ENCODE assay signal across 8 mouse cellular contexts in the genomic region with DNA sequence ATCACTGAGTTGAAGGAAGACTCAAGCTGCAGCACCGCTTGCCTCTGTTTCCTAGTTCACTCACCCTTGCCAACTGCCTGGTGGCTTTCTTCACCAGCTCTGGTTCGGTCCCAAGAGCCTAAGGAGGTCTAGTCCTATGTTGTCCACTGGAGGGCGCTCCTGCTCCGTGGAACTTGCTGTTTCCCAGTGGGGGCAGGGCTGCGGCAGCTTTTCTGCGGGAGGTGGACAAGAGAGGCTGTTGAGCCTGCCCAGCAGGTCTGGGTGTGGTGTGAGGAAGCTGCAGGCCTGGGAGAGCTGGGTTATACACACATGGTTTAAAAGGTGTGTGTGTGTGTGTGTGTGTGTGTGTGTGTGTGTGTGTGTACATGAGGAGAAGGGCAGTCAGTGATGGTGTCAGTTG. TPM values are rescaled to one million over a fixed set of nuclear protein-coding genes. Genes with fewer than 3 reads are reported as not detected.
A peak's percentile ranks its signal among the peaks of the same experiment; 100 is the strongest.
DNase-seq lines count a peak whose midpoint lies in the region; ATAC-seq and TF ChIP-seq lines count a peak whose summit lies in the region.

No protein-coding gene starts in this region.

- peak; percentile 89 for TF ChIP-seq CTCF in left cerebral cortex, adult 2 months (IDR thresholded peaks at IDR 0.05)

- H3K27me3 ChIP-seq in forebrain, embryonic 10.5 days (ENCODE audit: poor library complexity, severe bottlenecking), result no peaks in the 10 kb centered on the region; the same call in 1 of the 2 replicates
- H3K27me3 ChIP-seq in forebrain, embryonic 12.5 days, result no peaks in the 10 kb centered on the region
- 0 out of 2 replicates have a peak, but pooled peaks cover 2% of the 10 kb centered on the region for H3K27me3 ChIP-seq in hindbrain, embryonic 15.5 days
- H3K27me3 ChIP-seq in midbrain, embryonic 14.5 days (ENCODE audit: control insufficient read depth, insufficient read depth, low read length), result no peaks in the 10 kb centered on the region

- ATAC-seq in forebrain, embryonic 12.5 days (ENCODE audit: low FRiP score), result no peak; the same call in 1 of the 2 replicates
- peak; percentile 42 for ATAC-seq in cerebellum, adult (ENCODE audit: insufficient number of reproducible peaks, low FRiP score, low TSS enrichment)
- ATAC-seq in hindbrain, embryonic 15.5 days (ENCODE audit: low FRiP score, low read depth), result peak; percentile 54; the same call in 1 of the 2 replicates
- ATAC-seq in midbrain, embryonic 14.5 days (ENCODE audit: low FRiP score, low TSS enrichment), result no peak

- intact Hi-C loops in left cerebral cortex, adult 2 months (cut with DNase I), result loop anchor here (1.0 kb wide), 1 partner anchor 657 kb away; no protein-coding TSS in a partner anchor

- WGBS in forebrain, embryonic 10.5 days, result 7% methylated on average over 6 of the region's 6 CpGs
- WGBS in forebrain, embryonic 12.5 days, result 6% methylated on average over 6 of the region's 6 CpGs
- whole genome bisulfite sequencing in hindbrain, embryonic 15.5 days, result 5% methylated on average over 6 of the region's 6 CpGs
- WGBS in midbrain, embryonic 14.5 days, result 7% methylated on average over 6 of the region's 6 CpGs

- H3K9me3 ChIP-seq in forebrain, embryonic 10.5 days, result peaks cover 4% of the 10 kb centered on the region; the same call in 1 of the 2 replicates
- no peaks in the 10 kb centered on the region for H3K9me3 ChIP-seq in forebrain, embryonic 12.5 days
- H3K9me3 ChIP-seq in hindbrain, embryonic 15.5 days, result no peaks in the 10 kb centered on the region
- no peaks in the 10 kb centered on the region for H3K9me3 ChIP-seq in midbrain, embryonic 14.5 days (ENCODE audit: control insufficient read depth, low read length)

- no peaks in the 10 kb centered on the region for H3K36me3 ChIP-seq in forebrain, embryonic 10.5 days (replicated peaks)
- H3K36me3 ChIP-seq in forebrain, embryonic 12.5 days (replicated peaks), result no peaks in the 10 kb centered on the region
- H3K36me3 ChIP-seq in hindbrain, embryonic 15.5 days, result no peaks in the 10 kb centered on the region
- H3K36me3 ChIP-seq in midbrain, embryonic 14.5 days (ENCODE audit: control insufficient read depth, insufficient read depth, low read length), result no peaks in the 10 kb centered on the region

- H3K4me3 ChIP-seq in forebrain, embryonic 10.5 days, result no peak overlapping the region
- H3K4me3 ChIP-seq in forebrain, embryonic 12.5 days (replicated peaks), result no peak overlapping the region
- no peak overlapping the region for H3K4me3 ChIP-seq in hindbrain, embryonic 15.5 days
- H3K4me3 ChIP-seq in left cerebral cortex, adult 2 months, result no peak overlapping the region
- H3K4me3 ChIP-seq in midbrain, embryonic 14.5 days (replicated peaks; ENCODE audit: low read depth, low read length), result no peak overlapping the region

- H3K27ac ChIP-seq in forebrain, embryonic 10.5 days, result no peak overlapping the region
- no peak overlapping the region for H3K27ac ChIP-seq in forebrain, embryonic 12.5 days
- no peak overlapping the region for H3K27ac ChIP-seq in hindbrain, embryonic 15.5 days (replicated peaks)
- H3K27ac ChIP-seq in left cerebral cortex, adult 2 months, result no peak overlapping the region
- H3K27ac ChIP-seq in midbrain, embryonic 14.5 days (replicated peaks; ENCODE audit: low read depth, low read length), result no peak overlapping the region

- DNase-seq in forebrain, embryonic 10.5 days (ENCODE audit: extremely low spot score, low spot score), result peak; percentile 78
- DNase-seq in frontal cortex, postnatal 14 days (ENCODE audit: low spot score in 2 of 2), result peak; percentile 72 to 78
- DNase-seq in left cerebral cortex, adult 2 months (ENCODE audit: extremely low spot score in 1 of 2, low spot score in 2 of 2), result peak; percentile 82 to 90
- DNase-seq in midbrain, embryonic 14.5 days, result peak; percentile 76
- DNase-seq in spleen, postnatal 14 days (ENCODE audit: low spot score in 2 of 2), result peak; percentile 35 to 58

- no peak overlapping the region for H3K9ac ChIP-seq in forebrain, embryonic 12.5 days
- no peak overlapping the region for H3K9ac ChIP-seq in hindbrain, embryonic 15.5 days
- H3K9ac ChIP-seq in midbrain, embryonic 14.5 days (replicated peaks; ENCODE audit: low read length), result no peak overlapping the region

- peaks cover 18% of the 10 kb centered on the region for H3K4me1 ChIP-seq in forebrain, embryonic 10.5 days
- peaks cover 7% of the 10 kb centered on the region for H3K4me1 ChIP-seq in forebrain, embryonic 12.5 days
- H3K4me1 ChIP-seq in hindbrain, embryonic 15.5 days (replicated peaks), result no peaks in the 10 kb centered on the region
- H3K4me1 ChIP-seq in midbrain, embryonic 14.5 days (ENCODE audit: control insufficient read depth, insufficient read depth, low read length), result no peaks in the 10 kb centered on the region

- H3K4me2 ChIP-seq in forebrain, embryonic 12.5 days, result no peak overlapping the region
- no peak overlapping the region for H3K4me2 ChIP-seq in hindbrain, embryonic 15.5 days
- no peak overlapping the region for H3K4me2 ChIP-seq in midbrain, embryonic 14.5 days (ENCODE audit: low read length)

RNA-seq across cellular contexts. Expression of a gene that starts 34.3 kb away (rescaled TPM):
- 0.07 and 0.27 TPM in 2 replicates for polyA plus RNA-seq in forebrain, embryonic 10.5 days (2016; fragmentation: Nextera tagmentation; extraction: Ambion mirVana)
- 0.27 and 0.28 TPM in 2 replicates for polyA plus RNA-seq in forebrain, embryonic 12.5 days (2016; fragmentation: Nextera tagmentation; extraction: Ambion mirVana)
- 0.31 TPM in 1 of 2 replicates, not detected in the other for polyA plus RNA-seq in hindbrain, embryonic 15.5 days (2015; fragmentation: Nextera tagmentation; extraction: Ambion mirVana)
- under 1 TPM; 0.30 to 0.41 TPM for total RNA-seq in left cerebral cortex, adult 2 months (2021)
- 0.30 and 0.51 TPM in 2 replicates for polyA plus RNA-seq in midbrain, embryonic 14.5 days (2014; fragmentation: Nextera tagmentation; extraction: Ambion mirVana)

RNA-seq across cellular contexts. Expression of a gene that starts 42.7 kb away (rescaled TPM):
- 0.07 TPM in 1 of 2 replicates, not detected in the other for polyA plus RNA-seq in forebrain, embryonic 10.5 days (2016; fragmentation: Nextera tagmentation; extraction: Ambion mirVana)
- polyA plus RNA-seq in forebrain, embryonic 12.5 days (2016; fragmentation: Nextera tagmentation; extraction: Ambion mirVana), result not detected in 2 replicates
- 0.06 and 0.13 TPM in 2 replicates for polyA plus RNA-seq in hindbrain, embryonic 15.5 days (2015; fragmentation: Nextera tagmentation; extraction: Ambion mirVana)
- total RNA-seq in left cerebral cortex, adult 2 months (2021), result 1 to 10 TPM; 2.9 to 3.9 TPM
- not detected in 2 replicates for polyA plus RNA-seq in midbrain, embryonic 14.5 days (2014; fragmentation: Nextera tagmentation; extraction: Ambion mirVana)

RNA-seq across cellular contexts. Expression of a gene that starts 43.2 kb away (rescaled TPM):
- 77.2 and 77.8 TPM in 2 replicates for polyA plus RNA-seq in forebrain, embryonic 10.5 days (2016; fragmentation: Nextera tagmentation; extraction: Ambion mirVana)
- 61.9 and 63.2 TPM in 2 replicates for polyA plus RNA-seq in forebrain, embryonic 12.5 days (2016; fragmentation: Nextera tagmentation; extraction: Ambion mirVana)
- polyA plus RNA-seq in hindbrain, embryonic 15.5 days (2015; fragmentation: Nextera tagmentation; extraction: Ambion mirVana), result 75.5 and 76.5 TPM in 2 replicates
- total RNA-seq in left cerebral cortex, adult 2 months (2021), result 10 to 100 TPM; 41.9 to 44.5 TPM
- 61.2 and 87.4 TPM in 2 replicates for polyA plus RNA-seq in midbrain, embryonic 14.5 days (2014; fragmentation: Nextera tagmentation; extraction: Ambion mirVana)

Comparison
In these comparisons a context has a peak if more than half of its experiments do, and no peak if none do; other contexts are left out.
1. ATAC-seq: peak in cerebellum, adult (single experiment) and hindbrain, embryonic 15.5 days (single experiment); none in forebrain, embryonic 12.5 days (single experiment) and midbrain, embryonic 14.5 days (single experiment).
2. Peak in every context shown above with its lines, with median percentiles within 50 percentile points of each other: DNase-seq.